Mouse (Mus musculus) T-cell, adult 2 months (primary cell): ENCODE results near the gene Cilp.
"Not testable (repeated sequence)": the region's sequence is repeated elsewhere in the genome, so short reads cannot be mapped to it uniquely, and the experiment has no call there.

Source experiments
- DNase-seq: peaks from one replicate; pipeline ENCODE4 v3.0.0; 2022; ENCODE audit warnings: low spot score

Gene Cilp

DNA sequence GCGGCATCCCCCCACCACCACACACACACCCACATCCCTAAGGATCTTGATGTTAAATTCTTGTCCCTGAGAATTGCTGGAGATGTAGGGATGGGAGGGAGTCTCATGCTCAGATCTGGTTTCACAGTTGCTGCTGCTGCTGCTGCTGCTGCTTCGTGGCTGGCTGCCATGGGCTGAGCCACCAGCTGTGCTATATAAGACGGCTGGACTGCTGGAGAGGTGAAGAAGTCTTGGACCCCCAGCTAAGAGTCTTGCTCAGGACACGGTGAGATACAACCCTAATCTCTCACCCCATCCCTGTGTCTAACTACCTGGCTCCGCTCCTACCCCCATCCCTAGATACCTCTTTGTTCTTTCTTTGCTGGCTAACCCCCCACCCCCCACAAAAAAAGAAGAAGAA is at the start of gene Cilp:
TSS of gene Cilp (plus strand) at position 222 of the 400 bp plus-strand sequence.
- DNase-seq, result no peak

DNA sequence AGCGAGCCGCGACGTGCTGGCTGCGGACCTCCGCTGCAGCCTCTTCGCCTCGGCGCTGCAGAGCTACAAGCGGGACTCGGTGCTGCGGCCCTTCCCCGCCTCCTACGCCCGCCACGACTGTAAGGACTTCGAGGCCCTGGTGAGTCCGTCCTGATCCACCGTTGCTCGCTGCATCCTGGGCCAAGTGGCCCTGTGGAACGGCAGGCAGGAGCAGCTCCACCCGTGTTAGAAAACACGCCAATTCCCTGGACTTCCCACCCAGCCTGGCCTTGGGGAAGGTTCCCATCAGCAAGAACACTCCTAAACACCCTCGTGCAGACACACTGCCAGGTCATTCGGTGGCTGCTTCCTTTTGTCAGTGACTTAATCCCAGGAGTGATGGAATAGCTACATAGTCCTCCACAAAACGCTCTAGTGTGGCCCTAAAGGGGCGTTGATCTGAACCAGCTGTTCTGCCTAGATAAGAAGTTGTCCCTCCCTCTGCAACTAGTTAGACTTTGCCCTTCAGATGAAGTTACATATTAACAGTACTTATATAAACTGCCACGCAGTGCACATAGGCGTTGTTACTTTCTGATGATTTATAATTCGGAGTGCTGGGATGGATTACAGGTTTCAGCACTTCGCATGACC is 49.4 kb upstream of the Cilp start:
- no peak for DNase-seq

DNA sequence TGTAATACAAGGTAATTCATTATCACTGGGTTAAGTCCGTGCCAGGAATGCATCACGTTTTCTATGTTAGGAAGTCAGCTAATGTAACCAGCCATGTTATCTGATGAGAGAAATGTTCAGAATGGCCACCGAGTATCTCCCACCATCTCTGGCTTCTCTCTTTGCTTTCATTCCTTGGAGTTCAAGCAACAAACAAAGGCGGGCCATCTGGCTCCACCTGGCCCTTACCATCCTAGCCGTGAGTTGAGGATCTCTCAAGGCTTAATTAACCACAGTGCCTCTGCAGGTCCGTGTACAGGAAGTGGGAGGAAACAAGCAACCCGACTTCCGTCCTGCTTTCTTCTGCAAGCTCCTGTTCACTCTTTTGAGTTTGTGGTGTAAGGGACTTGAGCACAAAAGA is 48.0 kb upstream of the Cilp start:
- DNase-seq, result peak; percentile 53

DNA sequence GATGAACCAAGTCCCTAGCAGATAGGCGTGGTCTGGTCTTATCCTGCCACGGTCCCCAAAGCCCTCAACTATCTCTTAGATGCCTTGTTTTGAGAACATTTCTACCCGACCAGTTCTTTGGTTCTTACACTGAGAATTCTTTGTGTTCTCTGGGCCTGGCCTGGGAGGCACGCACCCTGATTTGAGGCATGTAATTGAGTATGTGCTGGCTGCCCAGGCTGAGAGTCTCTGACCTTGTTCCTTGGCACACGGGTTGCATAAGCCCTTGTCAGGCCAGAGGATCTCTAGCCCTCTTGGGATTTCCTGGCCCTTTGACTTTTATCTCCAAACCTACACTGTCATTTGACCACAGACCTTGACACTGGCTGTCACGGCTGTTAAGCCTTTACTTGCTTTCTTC is 47.3 kb upstream of the Cilp start:
- no peak for DNase-seq

DNA sequence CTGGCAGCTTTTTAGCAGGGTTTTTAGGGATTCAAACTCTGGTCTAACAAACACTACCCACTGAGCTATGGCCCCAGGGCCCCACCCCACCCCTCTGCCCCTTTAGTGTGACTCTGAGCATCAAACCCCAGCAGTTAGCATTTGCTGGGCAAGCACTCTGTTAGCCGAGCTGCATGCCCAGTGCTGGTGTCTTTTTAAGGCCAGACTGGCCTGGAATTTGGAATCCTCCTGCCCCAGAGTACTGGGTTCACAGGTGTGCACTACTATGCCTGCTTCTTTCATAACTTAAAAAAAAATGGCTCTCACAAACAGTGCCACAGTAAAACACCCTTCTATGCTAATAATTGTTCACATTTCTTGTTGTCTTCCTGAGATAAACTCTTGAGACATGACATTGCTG is 46.1 kb upstream of the Cilp start:
- no peak for DNase-seq

DNA sequence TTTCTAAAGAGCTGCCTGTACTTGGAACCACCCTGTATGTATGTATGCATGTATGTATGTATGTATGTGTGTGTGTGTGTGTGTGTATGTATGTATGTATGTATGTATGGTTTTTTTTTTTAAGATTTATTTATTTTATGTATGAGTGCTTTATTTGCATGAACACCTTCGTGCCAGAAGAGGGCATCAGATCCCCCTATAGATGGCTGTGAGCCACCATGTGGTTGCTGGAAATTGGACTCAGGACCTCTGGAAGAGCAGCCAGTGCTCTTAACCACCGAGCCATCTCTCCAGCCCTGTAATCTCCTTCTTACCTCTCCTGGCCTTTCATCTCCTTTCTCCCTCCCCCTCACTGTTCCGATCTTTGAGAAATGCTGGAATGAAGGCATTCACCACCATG is 44.6 kb upstream of the Cilp start:
- DNase-seq, result not testable (repeated sequence)

DNA sequence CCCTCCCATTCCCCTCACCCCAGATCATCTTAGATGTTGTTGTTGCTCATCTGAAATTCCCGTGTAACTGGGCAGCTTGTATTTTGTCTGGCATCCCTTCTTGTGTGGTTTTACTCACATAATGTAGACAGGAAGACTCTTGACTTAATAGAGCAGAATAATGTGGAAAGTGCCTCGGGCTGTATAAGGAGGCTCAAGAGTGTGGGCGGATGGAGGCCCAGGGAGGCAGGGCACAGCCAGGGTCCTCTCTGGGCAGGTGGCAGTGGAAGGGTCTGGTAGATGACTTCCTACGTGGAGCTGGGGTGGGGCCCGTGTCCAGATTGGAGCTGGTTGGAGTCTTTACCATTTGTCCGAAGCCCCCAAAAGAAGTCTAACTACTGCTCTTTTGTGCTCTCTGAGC is 41.1 kb upstream of the Cilp start:
- DNase-seq, result no peak

DNA sequence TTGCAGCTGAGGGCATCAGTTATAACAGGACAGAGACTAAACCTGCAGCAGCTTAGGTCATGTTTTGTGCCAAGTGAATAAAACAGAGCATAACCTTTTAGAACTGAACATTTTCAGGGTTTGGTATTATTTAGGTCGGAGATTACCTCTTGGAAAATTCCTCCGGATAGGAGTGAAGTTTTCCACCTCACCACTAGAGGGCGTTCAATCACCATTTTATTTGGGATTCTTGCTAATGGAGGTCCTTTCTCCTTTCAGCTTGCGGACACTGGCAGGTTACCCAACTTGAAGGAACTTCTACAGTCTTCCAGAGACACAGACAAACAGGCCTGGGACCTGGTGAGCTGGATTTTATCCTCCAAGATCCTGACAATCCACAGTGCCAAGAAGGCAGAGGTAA is 39.2 kb upstream of the Cilp start:
- DNase-seq, result no peak

DNA sequence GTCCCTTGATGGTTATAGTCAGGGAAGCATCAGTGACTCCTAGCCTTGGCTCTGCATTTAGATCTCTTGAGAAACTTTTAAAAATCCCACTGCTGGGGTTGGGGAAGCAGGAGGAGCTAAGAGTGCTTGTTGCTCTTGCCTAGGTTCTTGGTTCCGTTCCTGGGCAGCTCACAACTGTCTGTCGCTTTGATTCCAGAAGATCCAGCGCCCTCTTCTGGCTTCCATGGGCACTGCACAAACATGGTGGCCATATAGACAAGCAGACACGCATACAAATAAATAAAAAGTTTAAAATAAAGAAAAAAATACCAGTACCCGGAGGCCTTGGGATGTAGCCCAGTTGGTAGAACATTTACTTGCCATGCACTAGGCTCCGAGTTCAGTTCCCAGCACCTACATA is 34.7 kb upstream of the Cilp start:
- DNase-seq, result no peak

DNA sequence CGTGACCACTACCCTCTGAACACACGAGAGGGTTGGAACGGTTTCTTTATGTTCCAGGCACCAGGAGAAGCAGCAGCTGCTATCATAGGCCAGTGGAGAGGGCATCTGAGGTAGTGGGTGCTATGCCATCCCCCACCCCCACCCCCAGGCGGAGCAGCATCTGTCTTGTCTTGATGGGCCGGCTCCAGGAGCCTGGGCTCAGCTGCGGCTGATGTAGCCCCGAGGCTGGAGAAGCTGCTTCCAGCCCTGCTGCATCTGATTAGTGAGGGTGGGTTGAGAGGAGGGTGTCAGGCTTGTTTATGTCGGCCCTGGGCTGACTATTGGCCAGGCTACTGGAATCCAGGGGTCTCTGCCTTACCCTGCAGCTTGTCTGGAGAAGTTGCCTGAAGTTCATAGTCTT is 33.7 kb upstream of the Cilp start:
- DNase-seq, result no peak

DNA sequence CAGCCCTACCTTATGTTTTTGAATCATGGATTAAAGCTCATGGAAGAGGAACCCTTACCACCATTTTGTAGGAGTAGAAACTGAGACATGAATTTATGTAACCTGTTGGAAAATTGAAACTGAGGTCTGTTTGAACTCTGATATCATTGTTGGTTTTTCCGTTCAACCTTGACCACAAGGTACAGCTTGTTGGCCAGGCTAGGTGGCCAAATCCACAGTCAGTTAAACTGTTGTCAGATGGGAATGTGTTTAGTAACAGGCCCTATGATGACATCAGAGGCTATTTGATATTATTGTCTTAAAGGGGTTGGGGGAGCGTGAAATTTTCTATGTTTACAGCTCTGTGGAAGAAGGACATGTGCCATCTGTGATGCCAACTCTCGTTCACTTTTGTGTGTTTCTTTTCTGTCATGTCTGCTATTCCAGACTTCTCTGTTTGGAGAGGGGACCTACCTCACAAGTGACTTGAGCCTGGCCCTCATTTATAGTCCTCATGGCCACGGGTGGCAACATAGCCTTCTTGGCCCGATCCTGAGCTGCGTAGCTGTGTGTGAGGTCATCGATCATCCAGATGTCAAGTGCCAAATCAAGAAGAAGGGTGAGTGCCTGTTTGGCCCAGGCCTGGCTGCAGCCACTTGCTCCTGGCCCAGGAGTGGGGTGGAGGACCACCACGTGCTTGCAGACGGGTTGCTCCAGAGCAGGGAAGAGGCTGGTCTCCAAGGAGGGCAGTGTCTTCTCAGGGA is 31.6 kb upstream of the Cilp start:
- no peak for DNase-seq

DNA sequence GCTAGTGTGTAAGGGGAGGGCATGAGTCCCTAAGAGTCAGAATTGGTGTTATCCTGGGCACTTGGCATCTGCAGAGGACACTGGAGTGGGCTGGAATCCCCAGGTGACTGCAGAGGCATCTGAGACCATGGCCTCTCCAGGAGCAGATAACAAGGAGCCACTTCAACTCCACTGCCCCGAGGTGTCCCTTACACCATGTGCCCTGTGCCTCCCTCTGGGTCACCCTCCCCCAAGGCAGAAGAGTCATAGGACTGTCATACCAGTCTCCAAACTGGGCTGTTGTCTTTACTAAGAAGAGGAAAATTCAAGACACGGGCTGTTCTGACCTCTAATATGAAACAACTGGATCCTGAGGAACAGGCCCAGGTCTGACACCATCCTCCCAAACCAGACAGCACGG is 30.2 kb upstream of the Cilp start:
- no peak for DNase-seq

DNA sequence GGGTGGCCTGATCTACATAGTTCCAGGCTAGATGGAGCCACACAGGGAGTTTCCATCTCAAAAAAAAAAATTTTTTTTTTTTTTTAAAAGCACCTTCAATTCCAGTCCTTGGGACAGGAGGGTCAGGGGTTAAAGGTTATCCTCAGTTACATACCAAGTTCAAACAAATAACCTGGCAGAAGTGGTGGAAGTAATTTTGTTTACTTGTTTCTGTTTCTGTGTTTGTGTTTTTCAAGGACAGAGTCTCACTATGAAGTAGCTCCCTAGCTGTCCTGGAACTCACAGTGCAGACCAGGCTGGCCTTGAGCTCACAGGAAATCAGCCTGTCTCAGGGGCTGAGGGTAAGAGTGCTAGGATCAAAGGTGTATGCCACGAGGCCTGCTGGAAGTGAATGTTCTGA is 29.4 kb upstream of the Cilp start:
- no peak for DNase-seq

DNA sequence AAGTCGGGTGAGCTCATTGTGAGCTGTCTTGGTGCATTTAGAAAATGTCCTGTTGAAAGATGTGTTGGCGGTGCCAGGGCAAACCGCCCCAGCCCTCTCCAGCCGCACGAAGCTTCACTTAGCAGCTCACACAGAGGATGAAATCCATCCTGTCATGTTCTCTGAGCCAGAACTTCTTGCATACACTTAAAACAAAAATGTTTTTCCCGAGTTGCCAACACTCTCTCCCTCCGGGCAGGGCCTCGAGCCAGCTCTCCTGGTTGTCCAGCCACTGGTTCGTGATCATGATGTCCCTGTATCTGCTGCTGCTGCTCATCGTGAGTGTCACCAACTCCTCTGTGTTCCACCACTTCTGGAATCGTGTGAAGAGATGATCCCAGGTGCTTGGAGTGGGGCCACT is 27.4 kb upstream of the Cilp start:
- no peak for DNase-seq

DNA sequence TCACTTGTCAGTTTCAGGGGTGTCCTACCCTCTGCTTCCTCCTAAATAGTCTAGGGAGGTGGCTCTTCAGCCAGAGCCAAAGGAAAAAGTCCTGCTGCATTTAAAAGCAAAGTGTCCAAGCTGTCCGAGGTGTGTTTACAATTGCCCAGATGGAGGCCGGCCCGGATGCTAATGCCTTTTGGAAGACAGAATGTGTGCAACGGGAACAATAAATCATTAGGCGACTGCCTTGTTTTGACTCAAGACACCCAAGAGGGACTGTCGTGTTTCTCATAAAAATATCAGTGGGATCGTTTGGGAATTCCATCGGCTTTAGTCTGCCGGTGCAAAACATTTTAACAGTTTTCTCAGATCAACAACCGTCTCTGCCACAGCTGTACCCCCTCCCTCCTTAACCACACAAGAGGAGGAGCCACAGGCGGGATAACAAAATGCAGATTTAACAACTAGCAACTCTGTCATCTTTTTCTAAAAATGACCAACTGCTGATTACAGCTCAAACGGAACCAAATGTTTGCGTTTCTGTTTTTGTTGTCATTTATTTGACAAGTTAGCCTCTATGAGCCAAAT is 26.7 kb upstream of the Cilp start:
- DNase-seq, result no peak

DNA sequence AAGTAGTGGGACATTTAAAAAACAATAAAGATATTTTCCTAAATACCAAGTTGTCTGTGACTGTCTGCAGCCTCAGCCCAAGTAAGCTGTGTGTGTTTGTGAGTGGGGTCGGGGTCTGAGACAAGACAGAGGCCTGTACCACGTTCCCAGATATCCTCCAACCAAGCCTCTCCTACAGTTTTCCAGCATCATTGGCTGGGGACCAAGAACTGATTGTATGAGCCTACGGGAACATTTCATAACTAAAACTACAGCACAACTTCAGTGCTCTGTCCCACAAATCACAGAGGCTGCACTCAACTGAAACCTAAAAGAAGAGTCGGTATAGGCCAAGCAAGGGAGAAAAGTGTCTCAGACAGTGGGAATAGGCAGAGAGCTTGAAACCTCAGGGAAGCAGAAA is 25.8 kb upstream of the Cilp start:
- DNase-seq, result no peak

DNA sequence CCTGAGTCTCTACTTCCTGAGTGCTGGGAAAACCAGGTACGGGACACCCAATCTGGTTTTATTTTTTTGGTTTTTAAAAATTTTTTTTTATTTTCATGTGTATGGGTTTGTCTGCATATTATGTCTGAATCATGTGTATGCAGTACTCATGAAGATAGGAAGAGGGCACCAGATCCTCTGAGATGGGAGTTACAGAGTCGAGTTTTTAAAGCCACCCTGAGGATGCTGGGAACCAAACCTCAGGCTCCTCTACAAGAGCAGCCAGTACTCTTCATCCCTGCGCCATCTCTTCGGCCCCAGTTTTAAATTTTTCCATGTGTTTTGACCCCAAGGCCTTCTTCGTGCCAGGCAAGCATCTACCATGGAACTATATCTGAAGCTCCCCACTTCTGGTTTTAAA is 25.2 kb upstream of the Cilp start:
- DNase-seq, result no peak

DNA sequence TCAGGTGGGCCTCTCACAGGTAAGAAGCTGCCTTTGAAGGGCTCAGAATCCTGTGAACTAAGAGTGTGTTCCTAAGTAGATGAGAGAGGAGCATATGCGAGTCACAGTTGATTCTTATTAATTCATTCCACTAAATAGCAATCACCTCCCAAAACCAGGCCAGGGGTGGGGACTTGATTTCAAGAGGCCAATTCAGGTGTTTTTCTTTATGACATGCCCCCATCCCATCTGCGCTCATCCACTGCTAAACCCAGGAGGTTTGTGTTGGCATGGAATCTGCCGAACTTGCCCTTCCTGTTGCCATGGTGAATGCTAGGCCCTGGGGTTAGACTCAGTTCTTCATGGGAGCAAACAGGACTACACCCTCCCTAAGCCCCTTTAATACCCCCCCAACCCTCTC is 24.4 kb upstream of the Cilp start:
- DNase-seq, result no peak

DNA sequence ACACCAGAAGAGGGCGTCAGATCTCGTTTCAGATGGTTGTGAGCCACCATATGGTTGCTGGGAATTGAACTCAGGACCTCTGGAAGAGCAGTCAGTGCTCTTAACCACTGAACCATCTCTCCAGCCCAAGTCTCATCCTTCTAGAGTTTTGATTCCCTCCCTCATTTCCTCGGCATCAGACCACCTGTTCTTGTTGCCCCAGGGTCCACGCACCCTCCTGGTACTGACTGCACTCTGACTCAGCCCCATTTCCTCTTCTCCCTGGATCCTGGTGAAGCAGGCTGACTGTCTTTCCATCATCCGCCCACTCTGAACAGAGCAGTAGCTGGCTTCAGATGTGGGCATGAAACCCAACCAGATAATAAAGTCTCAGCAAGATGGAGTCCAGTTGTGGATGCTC is 23.0 kb upstream of the Cilp start:
- DNase-seq, result no peak

DNA sequence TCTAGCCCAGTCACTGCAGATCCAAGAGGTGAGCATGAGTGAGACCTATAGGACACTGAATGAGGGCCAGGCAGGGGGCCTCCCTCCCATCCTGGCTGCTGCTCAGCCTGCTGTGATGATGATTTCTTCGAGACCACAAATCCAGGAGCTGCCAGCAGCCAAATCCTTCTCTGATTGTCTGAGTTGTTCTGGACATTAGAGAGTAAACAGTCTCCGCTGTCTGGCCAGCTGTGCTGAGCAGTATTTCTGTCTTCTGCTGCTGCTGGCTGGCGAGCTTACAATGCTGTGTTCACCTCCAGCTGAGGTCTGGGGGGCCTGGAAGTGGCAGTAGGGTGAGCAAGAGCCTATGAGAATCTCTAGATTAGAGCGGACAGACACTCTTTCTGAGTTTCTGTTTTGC is 21.7 kb upstream of the Cilp start:
- DNase-seq, result no peak

DNA sequence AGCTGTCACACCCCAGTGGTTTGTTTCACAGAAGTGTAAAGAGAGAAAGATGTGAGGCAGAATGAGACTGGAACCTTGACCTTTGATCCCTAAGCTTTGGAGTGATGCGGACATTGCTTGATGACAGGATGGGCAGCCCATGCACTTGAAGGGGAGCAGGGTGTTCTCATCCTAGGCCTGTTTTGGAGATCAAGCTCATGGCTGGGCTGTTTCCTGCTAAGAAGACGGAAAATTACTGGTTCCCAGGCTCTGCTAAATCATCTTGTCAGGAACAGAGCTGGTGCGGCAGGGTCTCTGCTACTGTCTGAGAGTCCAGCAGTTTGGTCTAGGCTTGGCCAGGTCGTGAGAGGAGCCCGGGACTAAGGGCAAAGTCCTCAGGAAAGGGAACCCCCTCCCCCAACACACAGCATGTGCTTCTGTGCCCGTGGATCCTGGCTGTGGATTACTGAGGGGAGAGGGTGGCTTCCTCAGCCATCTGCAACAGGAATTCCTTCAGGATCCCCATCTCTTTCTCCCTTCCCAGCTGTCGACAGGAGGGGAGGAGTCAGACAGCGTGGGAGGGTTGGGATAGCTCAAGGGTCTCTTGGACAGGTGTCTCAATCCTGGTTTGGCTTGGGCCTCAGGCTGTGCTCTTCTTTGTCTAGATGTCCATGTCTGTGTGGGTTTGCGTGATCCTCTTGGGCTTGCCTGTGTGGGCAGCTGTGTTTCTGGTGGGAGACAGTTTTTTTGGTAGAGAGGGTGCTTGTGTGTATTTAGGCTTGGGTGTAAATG is 20.8 kb upstream of the Cilp start:
- DNase-seq, result no peak

DNA sequence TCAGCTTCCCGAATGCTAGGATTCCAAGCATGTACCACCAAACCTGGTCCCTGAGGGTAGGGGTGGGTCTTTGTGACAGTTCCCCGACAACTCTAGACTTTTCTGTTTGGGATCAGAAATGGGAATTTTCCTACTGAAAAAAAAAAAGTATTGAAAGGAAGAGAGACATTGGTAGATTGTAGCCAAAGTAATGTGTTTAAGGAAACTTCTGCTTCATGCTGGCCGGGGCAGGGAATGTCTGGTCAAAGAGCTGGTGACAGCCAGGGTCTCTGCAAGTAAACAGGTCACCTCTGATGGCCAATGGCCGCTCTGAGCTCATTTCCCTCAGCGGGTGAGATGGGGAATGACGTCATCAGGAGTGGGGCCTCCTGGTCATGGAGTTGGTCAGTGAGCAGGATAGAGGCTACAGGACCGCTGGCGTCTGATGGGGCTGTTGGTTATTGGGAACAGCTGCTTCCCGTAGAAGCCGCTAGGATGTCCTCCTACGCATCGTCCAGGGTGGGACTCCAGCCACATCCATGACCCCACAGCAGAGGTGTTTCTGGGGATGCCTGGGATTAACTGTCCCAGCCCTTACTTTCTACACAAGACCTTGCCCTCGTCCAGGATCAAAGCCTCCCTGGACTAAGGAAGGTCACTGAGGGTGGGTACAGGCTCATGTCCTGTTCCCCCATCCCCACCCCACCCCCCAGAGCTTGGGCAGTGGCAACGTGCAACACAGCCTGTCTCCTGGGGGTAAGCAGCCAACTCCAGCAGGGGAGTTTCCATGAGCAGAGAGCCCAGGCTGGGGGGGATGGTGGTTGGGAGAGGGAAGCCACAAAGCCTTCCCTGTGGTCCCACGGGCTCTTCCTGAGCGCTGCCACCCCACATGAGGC is 17.2 kb upstream of the Cilp start:
- no peak for DNase-seq
